Mouse (Mus musculus): ENCODE measurements around the gene Zfp300.
A peak's percentile ranks its signal among the peaks of the same experiment; 100 is the strongest.

Zfp300 gene

DNA sequence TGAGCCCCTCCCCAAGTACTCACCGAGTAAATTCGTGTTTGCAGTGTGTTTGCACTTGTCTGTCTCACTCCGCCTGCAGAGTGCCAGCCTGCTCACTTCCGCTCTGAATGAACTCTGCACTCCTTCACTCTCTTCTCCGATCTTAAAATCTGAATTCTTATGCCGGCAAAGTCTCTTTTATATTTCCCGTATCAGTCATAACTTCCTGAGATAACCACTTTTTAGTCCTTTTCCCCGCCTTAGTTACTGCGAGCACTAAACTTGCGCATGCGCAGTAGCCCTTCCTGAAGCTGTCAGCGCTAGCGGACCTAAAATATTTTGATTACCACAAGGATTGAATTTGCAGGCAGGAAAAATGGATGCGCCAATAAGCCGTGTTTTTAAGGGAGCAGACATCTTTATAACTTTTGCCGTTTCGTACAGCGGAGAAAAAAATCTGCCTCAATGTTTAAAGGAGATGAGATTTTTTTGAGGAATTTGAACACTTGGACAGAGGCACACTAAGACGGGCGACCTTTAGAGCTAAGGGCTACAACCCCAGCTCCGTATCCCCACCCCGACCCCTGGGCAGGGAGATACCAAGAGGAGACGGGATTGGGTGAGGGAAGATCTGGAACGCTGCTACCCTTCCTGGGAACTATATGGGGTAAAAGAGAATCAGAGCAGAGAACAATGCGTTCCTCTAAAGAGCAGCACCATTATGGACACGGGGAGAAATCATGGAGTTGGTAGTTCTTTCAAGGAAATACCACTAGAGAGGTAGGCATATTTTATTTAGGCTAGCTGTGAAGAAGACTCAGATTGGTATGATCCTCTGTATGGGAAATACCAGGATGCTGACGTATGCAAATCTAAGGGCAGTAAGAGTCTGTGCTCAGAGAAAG lies at the start of gene Zfp300:
TSS of gene Zfp300 (minus strand) at position 545 of the 884 bp plus-strand sequence.
- peak; percentile 78 for DNase-seq

DNA sequence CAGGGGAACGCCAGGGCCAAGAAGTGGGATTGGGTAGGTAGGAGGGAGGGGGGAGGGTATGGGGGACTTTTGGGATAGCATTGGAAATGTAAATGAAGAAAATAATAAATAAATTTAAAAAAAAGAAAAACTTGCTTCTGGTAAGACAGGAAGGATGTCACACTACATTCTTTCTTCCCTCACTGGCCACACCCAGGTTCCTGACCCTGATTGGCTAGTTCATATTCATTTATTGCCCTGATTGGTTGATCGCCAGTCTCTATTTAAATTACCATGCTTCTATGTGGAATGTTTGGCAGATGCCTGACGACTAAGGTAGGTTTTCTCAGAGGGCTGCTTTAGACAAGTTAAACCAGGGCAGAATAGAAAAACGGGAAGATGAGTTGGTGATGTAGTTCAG lies 26.2 kb upstream of the Zfp300 start, which contains the start of gene Ssxa1:
TSS of gene Ssxa1 (plus strand) at position 301 of the 400 bp plus-strand sequence.
- no peak for DNase-seq

DNA sequence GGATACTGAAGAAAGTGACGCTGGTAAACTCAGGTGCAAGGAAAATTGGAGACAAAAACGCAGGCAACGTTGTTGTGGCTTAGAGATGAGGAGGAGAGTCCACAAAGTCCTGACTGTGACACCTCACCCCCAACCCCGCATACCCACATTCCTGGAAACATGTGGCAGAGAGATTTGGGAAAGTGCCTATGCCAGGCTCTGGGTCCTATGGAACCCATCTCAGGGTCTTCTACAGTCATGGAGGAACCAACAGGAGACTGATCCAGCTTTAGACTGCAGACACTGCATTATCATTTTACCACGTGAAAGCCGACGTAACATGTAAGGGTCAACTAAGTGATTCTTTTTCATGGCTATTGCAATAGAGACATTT lies 526 bp upstream of the Zfp300 start:
- DNase-seq: no peak

DNA sequence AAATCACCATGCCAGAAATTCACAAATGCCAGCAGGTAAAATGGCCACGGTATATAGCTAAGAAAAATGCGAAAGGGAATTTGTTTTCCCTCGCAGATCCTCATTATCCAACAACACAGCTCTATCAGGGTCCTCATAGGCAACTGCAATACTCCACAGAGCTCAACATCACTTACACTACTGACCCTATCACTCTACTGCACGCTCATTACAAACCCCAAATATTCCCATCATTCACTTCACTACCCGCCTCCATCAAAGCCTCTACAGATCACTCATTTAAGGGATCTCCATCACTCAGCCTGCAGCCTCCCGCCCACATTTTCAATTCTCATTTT lies 713 bp downstream of the Zfp300 start:
- DNase-seq: no peak

DNA sequence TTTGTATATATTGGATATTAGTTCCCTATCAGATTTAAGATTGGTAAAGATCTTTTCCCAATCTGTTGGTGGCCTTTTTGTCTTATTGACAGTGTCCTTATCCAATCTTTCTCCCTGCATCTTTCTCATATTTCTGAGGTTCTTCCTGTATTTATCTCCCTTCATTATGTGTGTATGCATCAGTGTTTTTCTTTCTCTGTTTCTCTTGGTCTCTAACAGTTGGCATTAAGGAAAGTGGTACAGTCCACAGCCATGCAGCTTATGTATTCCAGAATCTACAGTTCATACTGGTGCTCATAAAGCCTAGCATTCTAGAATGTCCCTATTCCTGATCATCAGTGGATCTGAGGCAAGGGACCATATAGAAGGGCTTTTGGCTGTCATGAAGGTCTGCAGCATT lies 21.2 kb downstream of the Zfp300 start, which contains the start of gene Spaca5:
TSS of gene Spaca5 (plus strand) at position 301 of the 400 bp plus-strand sequence.
- DNase-seq: no peak

DNA sequence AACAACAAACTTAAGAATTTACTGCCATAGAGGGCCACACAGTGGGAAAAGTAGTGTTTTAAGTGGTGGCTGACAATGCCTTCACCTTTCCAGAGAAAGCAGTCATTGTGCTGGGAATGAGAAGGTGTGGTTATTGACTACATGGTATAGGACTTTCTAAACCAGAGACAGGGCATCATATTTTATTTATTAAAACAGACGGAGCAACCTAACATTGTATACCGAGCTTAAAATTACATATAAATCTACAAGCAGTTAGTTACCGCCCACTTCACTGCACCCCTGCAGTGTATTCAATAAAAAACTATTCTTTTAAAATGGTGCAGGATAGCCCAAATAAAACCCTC lies 26.8 kb downstream of the Zfp300 start:
- no peak for DNase-seq

DNA sequence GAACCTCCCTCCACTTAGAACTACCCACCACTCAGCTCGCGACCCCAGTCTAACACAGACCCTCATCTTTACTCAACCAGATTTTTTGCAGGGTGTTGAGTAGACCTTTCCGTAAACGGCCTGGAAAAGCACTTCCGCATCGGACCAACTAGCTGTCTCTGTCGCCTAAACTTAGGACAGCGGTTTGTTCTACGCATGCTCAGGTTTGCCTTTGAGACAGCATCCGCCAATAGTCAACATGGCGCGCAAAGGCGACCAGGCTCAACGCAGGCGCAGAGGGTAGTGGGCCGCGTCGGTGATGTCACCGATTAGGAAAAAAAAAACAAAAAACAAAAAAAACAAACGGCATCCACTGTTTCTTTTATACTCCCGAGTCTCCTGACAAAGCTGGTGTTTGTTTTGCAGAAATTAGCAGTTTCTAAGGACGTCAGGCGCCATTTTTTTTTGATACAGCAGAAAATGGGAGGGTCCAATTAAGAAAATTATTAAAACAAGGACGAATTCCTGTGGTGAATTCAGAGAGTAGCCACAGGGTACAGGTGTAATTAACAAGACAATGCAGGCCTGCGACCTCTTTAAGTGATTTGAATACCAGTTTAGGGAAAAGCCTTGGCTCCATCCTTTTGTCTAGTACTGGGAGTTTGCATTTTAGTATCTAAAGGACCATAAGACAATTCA lies 27.3 kb downstream of the Zfp300 start, which contains the start of gene Zfp182:
TSS of gene Zfp182 (minus strand) at position 451 of the 678 bp plus-strand sequence.
- DNase-seq: peak; percentile 81 to 89

DNA sequence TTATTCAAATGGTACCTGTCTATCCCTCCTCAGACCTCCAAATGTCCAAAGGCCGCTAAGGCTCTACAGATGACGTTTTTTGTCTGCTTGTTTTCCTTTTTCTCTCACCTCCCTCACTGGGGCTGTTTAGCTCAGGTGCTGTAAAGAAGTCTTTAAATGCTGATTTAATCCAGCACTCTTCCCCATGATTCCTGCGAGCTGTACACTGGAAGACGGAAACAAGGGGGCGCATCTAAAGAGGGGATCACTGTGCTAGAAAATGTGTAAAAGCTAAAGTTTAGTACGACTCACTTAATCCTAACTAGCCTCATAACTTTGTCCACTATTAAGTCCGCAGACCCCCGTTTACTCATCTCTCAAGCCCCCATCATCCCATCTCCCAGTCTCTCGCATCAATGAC lies 27.9 kb downstream of the Zfp300 start:
- no peak for DNase-seq
